Mouse (Mus musculus) E14TG2a.4 (cell line): ENCODE data around the gene Klhdc8b.

ENCODE experiments used
- CTCF ChIP-seq: conservative IDR thresholded peaks from 2 replicates; pipeline ENCODE4 v1.5.1; 2014; ENCODE audit warnings: low read length
- NANOG ChIP-seq: IDR thresholded peaks from 2 replicates; pipeline ENCODE4 v1.6.1; 2014; ENCODE audit warnings: borderline replicate concordance, low read length, mixed read lengths
- POU5F1 ChIP-seq: IDR thresholded peaks from 2 replicates; pipeline ENCODE4 v1.6.1; 2014; ENCODE audit warnings: low read length, borderline replicate concordance

- TF ChIP-seq CTCF = no peak
- no peak for TF ChIP-seq POU5F1
- no peak for TF ChIP-seq NANOG
Observed at GRCm38 (mm10) chr9:108403081-108403480, 58.3 kb downstream of the Klhdc8b start.
